Mouse (Mus musculus) thymus, adult 2 months (tissue): ENCODE measurements around the gene Pafah2.

Experiments
- CTCF ChIP-seq: fragments of 200-500 bp; IDR thresholded peaks from 2 replicates; pipeline ENCODE4 v1.5.1; 2012; ENCODE audit warnings: mild to moderate bottlenecking, control low read depth, low read length, moderate library complexity, borderline replicate concordance; ENCODE audit not compliant: control insufficient read depth, poor library complexity, insufficient read depth; ENCODE audit errors: extremely low read depth
- POLR2A ChIP-seq: fragments of 200-500 bp; IDR thresholded peaks from 2 replicates; pipeline ENCODE4 v1.6.1; 2012; ENCODE audit warnings: mild to moderate bottlenecking, low read length, control low read depth, moderate library complexity; ENCODE audit not compliant: control insufficient read depth, poor library complexity, insufficient read depth; ENCODE audit errors: extremely low read depth

DNA sequence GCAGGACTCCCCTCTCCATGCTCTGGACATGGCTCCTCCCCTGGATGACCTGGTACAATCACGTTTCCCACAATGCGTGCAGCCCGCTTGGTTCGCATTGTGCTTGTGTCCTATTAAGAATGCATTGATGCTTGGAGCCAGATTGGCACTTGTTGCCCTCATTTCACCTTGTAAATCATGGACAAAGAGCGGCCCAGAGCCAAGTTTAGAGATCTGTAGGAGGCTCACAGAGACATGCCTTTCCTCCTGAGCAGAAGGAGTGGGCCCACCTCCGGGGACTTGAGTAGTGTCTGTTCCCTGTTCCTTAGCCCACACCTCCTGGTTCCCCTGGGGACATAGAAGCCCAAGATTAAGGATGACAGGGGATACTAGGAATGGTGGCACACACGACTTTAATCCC lies 27.8 kb downstream of the Pafah2 start:
- TF ChIP-seq CTCF (no peak), POLR2A (no peak)
